Mouse (Mus musculus): ENCODE data around the gene Cnih1. TPM values are rescaled to one million over a fixed set of nuclear protein-coding genes. Genes with fewer than 3 reads are reported as not detected.
A peak's percentile ranks its signal among the peaks of the same experiment; 100 is the strongest.

Cnih1 gene
- polyA plus RNA-seq (2012; rRNA removed), result 47.5 and 50.6 TPM in 2 replicates

GRCm38 (mm10) chr14:46787787-46788504, at the start of gene Cnih1:
Gene Cnih1 (minus strand): TSS chr14:46788411.
- under 1% methylated on average over 83 of the region's 86 CpGs for WGBS
- Histone ChIP-seq H3K27me3 (ENCODE audit: control insufficient read depth, insufficient read depth, low read length) (no peaks in the 10 kb centered on the region), H3K4me3 (ENCODE audit: low read depth, low read length) (peak within 1 kb of the TSS; percentile 98), H3K27ac (ENCODE audit: insufficient read depth, low read depth, low read length) (peak within 1 kb of the TSS; percentile 85), H3K36me3 (ENCODE audit: control insufficient read depth, insufficient read depth, low read length) (peaks cover 5% of the 10 kb centered on the region), H3K4me1 (ENCODE audit: control insufficient read depth, insufficient read depth, insufficient read length, low read length) (peaks cover 10% of the 10 kb centered on the region; the same call in 1 of the 2 replicates)
- TF ChIP-seq POLR2A (IDR thresholded peaks at IDR 0.05; ENCODE audit: low read depth, low read length), result peak; percentile 69
- peak; percentile 79 for TF ChIP-seq CTCF (IDR thresholded peaks at IDR 0.05; ENCODE audit: extremely low read depth, insufficient read length, insufficient replicate concordance, low read depth, low read length)

GRCm38 (mm10) chr14:46832354-46833272, 44.4 kb upstream of the Cnih1 start:
- Histone ChIP-seq H3K27ac (ENCODE audit: insufficient read depth, low read depth, low read length) (peak overlapping the region; percentile 35), H3K4me1 (ENCODE audit: control insufficient read depth, insufficient read depth, insufficient read length, low read length) (no peaks in the 10 kb centered on the region), H3K36me3 (ENCODE audit: control insufficient read depth, insufficient read depth, low read length) (no peaks in the 10 kb centered on the region; the same call in 1 of the 2 replicates), H3K4me3 (ENCODE audit: low read depth, low read length) (peak overlapping the region; percentile 77), H3K27me3 (ENCODE audit: control insufficient read depth, insufficient read depth, low read length) (no peaks in the 10 kb centered on the region)
- 8% methylated on average over 40 of the region's 40 CpGs for WGBS
- no peak for TF ChIP-seq POLR2A (IDR thresholded peaks at IDR 0.05; ENCODE audit: low read depth, low read length)
- no peak for TF ChIP-seq CTCF (IDR thresholded peaks at IDR 0.05; ENCODE audit: extremely low read depth, insufficient read length, insufficient replicate concordance, low read depth, low read length)

- peak within 1 kb of the TSS; percentile 77 for H3K4me3 ChIP-seq (ENCODE audit: low read depth, low read length)
- no peaks in the 10 kb centered on the region for H3K27me3 ChIP-seq (ENCODE audit: control insufficient read depth, insufficient read depth, low read length)
- no peaks in the 10 kb centered on the region for H3K4me1 ChIP-seq (ENCODE audit: control insufficient read depth, insufficient read depth, insufficient read length, low read length)
- no peaks in the 10 kb centered on the region; the same call in 1 of the 2 replicates for H3K36me3 ChIP-seq (ENCODE audit: control insufficient read depth, insufficient read depth, low read length)
- 1% methylated on average over 32 of the region's 32 CpGs for WGBS
- TF ChIP-seq POLR2A (IDR thresholded peaks at IDR 0.05; ENCODE audit: low read depth, low read length) (peak; percentile 77; the same call in 1 of the 2 replicates), CTCF (IDR thresholded peaks at IDR 0.05; ENCODE audit: extremely low read depth, insufficient read length, insufficient replicate concordance, low read depth, low read length) (no peak)
- peak within 1 kb of the TSS; percentile 82 for H3K27ac ChIP-seq (ENCODE audit: insufficient read depth, low read depth, low read length)
Measured at GRCm38 (mm10) chr14:46831837-46832333, 43.7 kb upstream of the Cnih1 start, which contains the start of gene Cgrrf1. Gene Cgrrf1 (plus strand): TSS chr14:46832125.

- TF ChIP-seq POLR2A (IDR thresholded peaks at IDR 0.05; ENCODE audit: low read depth, low read length) (no peak), CTCF (IDR thresholded peaks at IDR 0.05; ENCODE audit: extremely low read depth, insufficient read length, insufficient replicate concordance, low read depth, low read length) (no peak)
- under 1% methylated on average over 4 of the region's 4 CpGs for WGBS
- H3K27ac ChIP-seq (ENCODE audit: insufficient read depth, low read depth, low read length), result peak overlapping the region; percentile 82
Measured at GRCm38 (mm10) chr14:46831295-46831694, 43.1 kb upstream of the Cnih1 start.

GRCm38 (mm10) chr14:46827430-46827829, 39.2 kb upstream of the Cnih1 start:
- no peaks in the 10 kb centered on the region; the same call in 1 of the 2 replicates for H3K36me3 ChIP-seq (ENCODE audit: control insufficient read depth, insufficient read depth, low read length)

More at GRCm38 (mm10) chr14:46831295-46831694, 43.1 kb upstream of the Cnih1 start:
- Histone ChIP-seq H3K27me3 (ENCODE audit: control insufficient read depth, insufficient read depth, low read length) (no peaks in the 10 kb centered on the region), H3K36me3 (ENCODE audit: control insufficient read depth, insufficient read depth, low read length) (no peaks in the 10 kb centered on the region; the same call in 1 of the 2 replicates), H3K4me3 (ENCODE audit: low read depth, low read length) (peak overlapping the region; percentile 77), H3K4me1 (ENCODE audit: control insufficient read depth, insufficient read depth, insufficient read length, low read length) (no peaks in the 10 kb centered on the region)

GRCm38 (mm10) chr14:46823996-46824395, 35.8 kb upstream of the Cnih1 start:
- 55% methylated on average over 2 of the region's 2 CpGs for WGBS
- Histone ChIP-seq H3K27me3 (ENCODE audit: control insufficient read depth, insufficient read depth, low read length) (no peaks in the 10 kb centered on the region), H3K4me3 (ENCODE audit: low read depth, low read length) (no peak overlapping the region), H3K36me3 (ENCODE audit: control insufficient read depth, insufficient read depth, low read length) (no peaks in the 10 kb centered on the region; the same call in 1 of the 2 replicates), H3K4me1 (ENCODE audit: control insufficient read depth, insufficient read depth, insufficient read length, low read length) (peaks cover 4% of the 10 kb centered on the region; the same call in 1 of the 2 replicates), H3K27ac (ENCODE audit: insufficient read depth, low read depth, low read length) (no peak overlapping the region)
- TF ChIP-seq POLR2A (IDR thresholded peaks at IDR 0.05; ENCODE audit: low read depth, low read length) (no peak), CTCF (IDR thresholded peaks at IDR 0.05; ENCODE audit: extremely low read depth, insufficient read length, insufficient replicate concordance, low read depth, low read length) (no peak)

More at GRCm38 (mm10) chr14:46827430-46827829, 39.2 kb upstream of the Cnih1 start:
- Histone ChIP-seq H3K27me3 (ENCODE audit: control insufficient read depth, insufficient read depth, low read length) (no peaks in the 10 kb centered on the region), H3K4me3 (ENCODE audit: low read depth, low read length) (no peak overlapping the region), H3K27ac (ENCODE audit: insufficient read depth, low read depth, low read length) (no peak overlapping the region), H3K4me1 (ENCODE audit: control insufficient read depth, insufficient read depth, insufficient read length, low read length) (no peaks in the 10 kb centered on the region)
- TF ChIP-seq CTCF (IDR thresholded peaks at IDR 0.05; ENCODE audit: extremely low read depth, insufficient read length, insufficient replicate concordance, low read depth, low read length), result no peak
- WGBS, result 24% methylated on average over 1 of the region's 1 CpGs

All from small intestine, adult 2 months (tissue).